18 mouse cellular contexts compared by ENCODE assay signal in genomic region chr9:107833826-107834225, GRCm38 (mm10). TPM values are rescaled to one million over a fixed set of nuclear protein-coding genes. Genes with fewer than 3 reads are reported as not detected.
DNase-seq lines count a peak whose midpoint lies in the region; ATAC-seq and TF ChIP-seq lines count a peak whose summit lies in the region.
"Had no signal": no experiment of that assay in that cellular context is flagged by ENCODE, and none has a peak within 500 bp of the region (broad histone marks: within the 10 kb centered on the region; RNA-seq: fewer than 3 reads in every experiment).

No protein-coding gene starts in this region.

- H3K9me3 ChIP-seq in lung, embryonic 14.5 days (ENCODE audit: low read depth, low read length) = no peaks in the 10 kb centered on the region
- no peaks in the 10 kb centered on the region for H3K9me3 ChIP-seq in kidney, embryonic 14.5 days (ENCODE audit: control insufficient read depth, low read length)
- H3K9me3 ChIP-seq: embryonic facial prominence, embryonic 15.5 days; forebrain, embryonic 13.5 days; kidney, embryonic 15.5 days; midbrain, embryonic 15.5 days had no signal

- no peak overlapping the region for H3K4me2 ChIP-seq in lung, embryonic 14.5 days
- no peak overlapping the region for H3K4me2 ChIP-seq in kidney, embryonic 14.5 days (replicated peaks; ENCODE audit: low read depth, low read length)
- H3K4me2 ChIP-seq: embryonic facial prominence, embryonic 15.5 days; forebrain, embryonic 13.5 days; kidney, embryonic 15.5 days; midbrain, embryonic 15.5 days had no signal

- no peak overlapping the region for H3K27ac ChIP-seq in lung, embryonic 14.5 days (ENCODE audit: low read depth)
- no peak overlapping the region for H3K27ac ChIP-seq in kidney, embryonic 14.5 days (ENCODE audit: low read depth, low read length)
- H3K27ac ChIP-seq: embryonic facial prominence, embryonic 15.5 days; forebrain, embryonic 13.5 days; heart, adult 2 months; kidney, embryonic 15.5 days; macrophage; midbrain, embryonic 15.5 days had no signal

- POLR2A ChIA-PET in Patski (lab: Charles Lee) = no interaction called here

- in situ Hi-C loops in Patski (cut with MboI; ENCODE audit: low pct_unique_long_range_greater_than_20kb) = no loop called here

- no peak overlapping the region for H3K4me3 ChIP-seq in lung, embryonic 14.5 days (ENCODE audit: low read depth, low read length)
- no peak overlapping the region for H3K4me3 ChIP-seq in kidney, embryonic 14.5 days (ENCODE audit: low read length)
- H3K4me3 ChIP-seq: embryonic facial prominence, embryonic 15.5 days; forebrain, embryonic 13.5 days; heart, adult 2 months; kidney, embryonic 15.5 days; midbrain, embryonic 15.5 days had no signal

- no peak overlapping the region for H3K9ac ChIP-seq in lung, embryonic 14.5 days
- no peak overlapping the region for H3K9ac ChIP-seq in kidney, embryonic 14.5 days (ENCODE audit: low read depth, low read length)
- H3K9ac ChIP-seq: embryonic facial prominence, embryonic 15.5 days; forebrain, embryonic 13.5 days; kidney, embryonic 15.5 days; midbrain, embryonic 15.5 days had no signal

- CTCF ChIA-PET in Patski (lab: Charles Lee) = interaction anchor here (0.8 kb wide), 1 partner anchor 12 kb away, joined by 3 read pairs; no protein-coding TSS in a partner anchor

- H3K27me3 ChIP-seq in Patski = no peaks in the 10 kb centered on the region
- no peaks in the 10 kb centered on the region for H3K27me3 ChIP-seq in lung, embryonic 14.5 days (ENCODE audit: insufficient read depth, low read length)
- no peaks in the 10 kb centered on the region for H3K27me3 ChIP-seq in kidney, embryonic 14.5 days (ENCODE audit: control insufficient read depth, insufficient read depth, low read length)
- H3K27me3 ChIP-seq: CH12.LX; embryonic facial prominence, embryonic 15.5 days; forebrain, embryonic 13.5 days; kidney, embryonic 15.5 days; midbrain, embryonic 15.5 days had no signal

- ATAC-seq in Patski = peak; percentile 54
- ATAC-seq in lung, embryonic 14.5 days (ENCODE audit: insufficient read depth) = no peak
- ATAC-seq in kidney, embryonic 14.5 days (ENCODE audit: low FRiP score, low TSS enrichment) = no peak
- ATAC-seq: forebrain, embryonic 13.5 days; inflammation-experienced regulatory T-cells, adult 6 months; midbrain, embryonic 15.5 days had no signal

- 63% methylated on average over 3 of the region's 3 CpGs for WGBS in lung, embryonic 14.5 days
- WGBS in kidney, embryonic 14.5 days = 97% methylated on average over 3 of the region's 3 CpGs

- peaks cover 39% of the 10 kb centered on the region for H3K36me3 ChIP-seq in lung, embryonic 14.5 days (ENCODE audit: insufficient read depth)
- peaks cover 39% of the 10 kb centered on the region for H3K36me3 ChIP-seq in kidney, embryonic 14.5 days (ENCODE audit: control insufficient read depth, insufficient read depth, low read length)

- no peaks in the 10 kb centered on the region for H3K4me1 ChIP-seq in lung, embryonic 14.5 days (ENCODE audit: insufficient read depth)
- H3K4me1 ChIP-seq in kidney, embryonic 14.5 days (ENCODE audit: control insufficient read depth, insufficient read depth, low read length) = no peaks in the 10 kb centered on the region
- H3K4me1 ChIP-seq: embryonic facial prominence, embryonic 15.5 days; forebrain, embryonic 13.5 days; kidney, embryonic 15.5 days; midbrain, embryonic 15.5 days had no signal

- no peak for TF ChIP-seq CTCF in Patski (IDR thresholded peaks at IDR 0.05)
- no peak for TF ChIP-seq CTCF in lung, embryonic 14.5 days (IDR thresholded peaks at IDR 0.05; ENCODE audit: low read depth)

- DNase-seq in 416B (ENCODE audit: low read depth) (peak; percentile 74), Patski (ENCODE audit: low read depth, low spot score) (peak; percentile 28)
- peak; percentile 45 for DNase-seq in lung, embryonic 14.5 days
- peak; percentile 40 to 59 for DNase-seq in lung, postnatal 4 days
- no peak for DNase-seq in testis, postnatal 14 days (ENCODE audit: low spot score)
- DNase-seq in left cerebral cortex, adult 9 months (ENCODE audit: low spot score in 2 of 2) = no peak
- DNase-seq: cerebellum, adult 9-11 months; heart, adult 2 months; layer of hippocampus, postnatal 36 days; thymus, adult 2 months had no signal

RNA-seq across cellular contexts. Expression of gene Rbm6, which starts 39.2 kb away (rescaled TPM):
- polyA plus RNA-seq in Patski (2021) = 54.2 TPM
- polyA plus RNA-seq in lung, embryonic 14.5 days (2014; fragmentation: Nextera tagmentation; extraction: Ambion mirVana) = 73.2 and 74.4 TPM in 2 replicates
- 55.9 and 75.1 TPM in 2 replicates for polyA plus RNA-seq in kidney, embryonic 14.5 days (2014; fragmentation: Nextera tagmentation; extraction: Ambion mirVana)

RNA-seq across cellular contexts. Expression of gene Mon1a, which starts 54.1 kb away (rescaled TPM):
- 13.4 TPM for polyA plus RNA-seq in Patski (2021)
- polyA plus RNA-seq in lung, embryonic 14.5 days (2014; fragmentation: Nextera tagmentation; extraction: Ambion mirVana) = 11.9 and 13.0 TPM in 2 replicates
- polyA plus RNA-seq in kidney, embryonic 14.5 days (2014; fragmentation: Nextera tagmentation; extraction: Ambion mirVana) = 9.9 and 11.5 TPM in 2 replicates

Comparison
In these comparisons a context has a peak if more than half of its experiments do, and no peak if none do; other contexts are left out.
1. DNase-seq: peak in 416B (single experiment), Patski (single experiment), lung, embryonic 14.5 days (single experiment) and lung, postnatal 4 days (2 of 2); none in testis, postnatal 14 days (single experiment) and left cerebral cortex, adult 9 months (0 of 2).